1 mouse cellular context compared by ENCODE assay signal in the genomic region with DNA sequence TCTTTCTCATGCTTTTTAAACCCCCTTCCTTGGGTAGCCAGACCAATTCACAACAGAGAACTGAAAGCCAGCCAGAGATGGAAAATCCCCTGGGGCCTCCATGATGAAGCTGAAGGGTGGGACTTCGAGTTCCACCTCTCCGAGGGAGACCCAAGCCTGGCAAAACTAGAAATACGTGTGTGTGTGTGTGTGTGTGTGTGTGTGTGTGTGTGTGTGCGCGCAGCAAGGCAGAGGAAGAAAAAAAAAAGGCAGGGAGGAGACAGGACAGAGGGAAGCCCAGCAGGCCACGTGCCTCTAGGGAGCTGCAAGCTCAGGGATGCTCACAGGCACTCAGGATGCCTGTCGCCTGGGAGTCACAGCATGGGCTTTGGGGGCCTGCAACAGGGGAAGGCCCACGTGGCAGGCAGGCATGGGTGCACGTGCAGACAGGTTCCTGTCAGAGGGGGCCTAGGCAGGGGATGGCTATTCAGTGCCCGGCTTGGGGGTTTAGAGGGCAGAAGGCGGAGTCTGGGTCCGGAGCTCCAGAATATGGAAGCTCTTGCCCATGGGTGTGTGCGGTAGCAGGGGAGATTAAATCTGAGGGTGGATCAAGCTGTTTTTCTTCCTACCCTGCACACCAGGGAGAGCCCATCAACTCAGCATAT.
TF ChIP-seq lines count a peak whose summit lies in the region.

No protein-coding gene starts in this region.

TF ChIP-seq in MEL, 35 proteins besides CTCF, POLR2A, EP300 and RAD21 (continued from another document):
- TF ChIP-seq GATA1 (IDR thresholded peaks at IDR 0.05; ENCODE audit: low read depth, low read length) (peak; percentile 30; the same call in 1 of the 2 replicates), MAZ (IDR thresholded peaks at IDR 0.05; ENCODE audit: low read depth, low read length) (no peak), BHLHE40 (IDR thresholded peaks at IDR 0.05; ENCODE audit: borderline replicate concordance, low read depth, low read length) (peak; percentile 78; the same call in 1 of the 2 replicates), ZKSCAN1 (IDR thresholded peaks at IDR 0.05; ENCODE audit: low read depth, low read length) (no peak), TCF12 (IDR thresholded peaks at IDR 0.05; ENCODE audit: low read depth, low read length) (peak; percentile 32; the same call in 1 of the 2 replicates), MEF2A (IDR thresholded peaks at IDR 0.05; ENCODE audit: extremely low read depth, insufficient replicate concordance, low read depth, low read length, poor library complexity, severe bottlenecking) (no peak), TBP (IDR thresholded peaks at IDR 0.05; ENCODE audit: low read depth, low read length) (no peak), TAL1 (IDR thresholded peaks at IDR 0.05; ENCODE audit: low read length) (no peak), MAFK (IDR thresholded peaks at IDR 0.05; ENCODE audit: borderline replicate concordance, low read depth, low read length) (no peak), UBTF (IDR thresholded peaks at IDR 0.05; ENCODE audit: borderline replicate concordance, insufficient read depth, low read depth, low read length) (no peak), NELFE (IDR thresholded peaks at IDR 0.05; ENCODE audit: low read depth, low read length) (no peak), ELF1 (IDR thresholded peaks at IDR 0.05; ENCODE audit: low read depth, low read length) (no peak), SMC3 (IDR thresholded peaks at IDR 0.05; ENCODE audit: low read depth, low read length) (no peak), MXI1 (IDR thresholded peaks at IDR 0.05; ENCODE audit: low read depth, low read length) (peak; percentile 94), GABPA (IDR thresholded peaks at IDR 0.05; ENCODE audit: low read depth, low read length) (no peak), MAX (IDR thresholded peaks at IDR 0.05; ENCODE audit: low read length) (peak; percentile 89), ZNF384 (IDR thresholded peaks at IDR 0.05; ENCODE audit: low read depth, low read length) (peak; percentile 72), USF1 (IDR thresholded peaks at IDR 0.05; ENCODE audit: low read depth, low read length) (peak; percentile 77), KAT2A (conservative IDR thresholded peaks at IDR 0.05; ENCODE audit: low read depth, low read length) (no peak)
